Mouse (Mus musculus) mouse embryonic stem cell (cell line): ENCODE results near the gene Ccng2.

ENCODE experiments used
- in situ Hi-C, 2 experiments: fragments of 300-500 bp; cut with MboI; formaldehyde crosslinking; loops; 1 replicate in 1 of 2; 3 replicates in 1 of 2; pipeline ENCODE4 v1.14.3; 2019 to 2020; ENCODE audit warnings: low sequenced_read_pairs in 2 of 2, low pct_unique_long_range_greater_than_20kb in 1 of 2, mixed read lengths in 1 of 2; ENCODE audit not compliant: unreplicated experiment in 1 of 2

The Ccng2 gene

DNA sequence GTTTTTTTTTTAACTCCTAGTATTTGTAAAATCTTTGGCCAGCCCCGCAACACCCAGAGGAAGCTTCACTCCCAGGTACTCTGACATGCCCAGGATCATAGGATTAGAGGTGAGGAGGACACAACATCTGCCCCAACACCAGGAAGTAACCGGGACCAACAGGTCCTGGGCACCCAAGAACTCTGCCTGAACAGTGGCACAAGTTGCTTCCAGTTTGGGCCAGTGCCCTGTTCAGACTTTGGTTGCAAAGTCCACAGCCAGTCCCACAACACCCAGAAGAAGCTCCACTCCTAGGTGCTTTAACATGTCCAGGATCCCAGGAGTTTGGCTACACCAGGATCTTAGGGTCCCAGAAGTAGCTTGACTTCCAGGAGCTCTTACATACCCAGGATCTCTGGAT, 41.9 kb downstream of the Ccng2 start:
- in situ Hi-C loops: no loop called here

DNA sequence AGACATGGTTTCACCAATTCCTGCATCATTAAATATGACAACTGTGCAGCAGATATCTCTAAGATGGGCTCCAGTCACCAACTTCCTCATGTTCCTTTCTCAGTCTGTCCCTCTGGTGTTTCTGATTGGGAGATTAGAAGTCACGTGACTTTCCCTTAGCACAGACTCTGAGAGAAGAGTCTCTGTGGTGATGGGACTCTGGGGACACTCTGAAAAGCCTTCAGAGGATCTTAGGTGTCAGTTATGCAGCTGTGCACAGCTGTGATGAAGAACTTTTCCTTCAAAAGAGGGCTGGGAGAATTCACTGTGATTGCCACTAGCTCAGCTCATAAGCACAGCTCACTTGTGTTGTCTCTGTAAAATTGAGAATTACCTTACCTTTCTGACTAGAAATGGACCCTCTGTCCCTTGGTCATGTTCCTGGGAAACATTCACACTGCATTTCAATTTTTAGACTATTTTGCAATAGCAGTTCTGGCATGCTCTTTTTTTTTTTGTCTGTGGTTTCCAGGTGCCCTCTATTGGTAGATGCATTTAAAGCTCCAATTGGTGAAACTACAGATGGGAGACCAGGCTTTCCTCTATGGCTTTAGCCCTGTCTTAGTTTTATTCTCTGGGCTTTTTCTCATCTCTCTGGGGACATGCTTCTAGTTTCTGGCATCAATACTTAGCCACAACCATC, 56.4 kb downstream of the Ccng2 start:
- in situ Hi-C loops: no loop called here
